Mouse (Mus musculus): Measurements from ENCODE around the gene Gm28035. TPM values are rescaled to one million over a fixed set of nuclear protein-coding genes. Genes with fewer than 3 reads are reported as not detected.

Gene Gm28035
- total RNA-seq, 1 experiment from 2014 or later = 1.4 TPM

GRCm38 (mm10) chr2:30327276-30327675 lies 86.9 kb downstream of the Gm28035 start:
- ATAC-seq (replicated peaks in 1 of 2; ENCODE audit: insufficient read depth in 1 of 2, low FRiP score in 2 of 2, low TSS enrichment in 1 of 2, low read depth in 1 of 2, poor library complexity in 2 of 2, severe bottlenecking in 2 of 2) = no peak

DNA sequence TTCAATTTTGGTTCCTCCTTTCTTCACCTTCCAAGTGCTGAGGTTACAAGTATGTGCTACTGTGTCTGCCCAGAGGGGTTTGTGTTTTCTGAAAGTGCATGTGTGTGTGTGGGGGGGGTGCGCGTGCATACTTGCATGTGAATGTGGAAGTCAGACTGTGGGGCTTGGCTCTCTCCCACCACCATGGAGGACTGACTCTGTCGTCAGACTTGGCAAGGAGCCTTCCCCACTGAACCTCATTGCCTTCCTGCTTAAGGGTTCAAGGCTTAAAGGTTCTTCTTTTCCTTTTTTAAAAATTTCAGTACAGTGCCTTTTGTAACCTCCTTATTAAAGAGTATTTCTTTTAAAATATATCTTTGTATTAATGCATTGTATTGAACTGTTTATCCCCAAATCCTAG lies 88.4 kb downstream of the Gm28035 start:
- no peak for ATAC-seq (replicated peaks in 1 of 2; ENCODE audit: insufficient read depth in 1 of 2, low FRiP score in 2 of 2, low TSS enrichment in 1 of 2, low read depth in 1 of 2, poor library complexity in 2 of 2, severe bottlenecking in 2 of 2)

Other genes starting within 250 kb of the Gm28035 start
- gene Wdr34, start 191.7 kb upstream of the Gm28035 start, total RNA-seq (2017) = 8.4 and 11.6 TPM in 2 replicates
- gene Set, start 183.2 kb upstream of the Gm28035 start, total RNA-seq (2017) = 1,010 and 1,764 TPM in 2 replicates
- 20.9 and 24.7 TPM in 2 replicates for gene Pkn3, start 162.9 kb upstream of the Gm28035 start, total RNA-seq (2017)
- 5.4 and 6.5 TPM in 2 replicates for gene Zdhhc12, start 146.9 kb upstream of the Gm28035 start, total RNA-seq (2017)
- gene Zer1, start 116.0 kb upstream of the Gm28035 start, total RNA-seq (2017) = 12.6 and 15.6 TPM in 2 replicates
- gene Tbc1d13, start 106.8 kb upstream of the Gm28035 start, total RNA-seq (2017) = 31.4 and 35.0 TPM in 2 replicates
- gene Endog, start 69.1 kb upstream of the Gm28035 start, total RNA-seq (2017) = 3.2 and 8.1 TPM in 2 replicates
- gene Spout1, start 62.1 kb upstream of the Gm28035 start, total RNA-seq (2017) = 24.7 and 42.1 TPM in 2 replicates
- 9.3 and 10.3 TPM in 2 replicates for gene Kyat1, start 34.7 kb upstream of the Gm28035 start, total RNA-seq (2017)
- 11.3 and 15.3 TPM in 2 replicates for gene Lrrc8a, start 2.9 kb upstream of the Gm28035 start, total RNA-seq (2017)
- gene Phyhd1, start 25.6 kb downstream of the Gm28035 start, total RNA-seq (2017) = 1.2 and 2.1 TPM in 2 replicates
- gene Gm28038, start 40.5 kb downstream of the Gm28035 start, total RNA-seq (2017) = not detected in 2 replicates
- gene Dolk, start 45.8 kb downstream of the Gm28035 start, total RNA-seq (2017) = 8.8 and 9.9 TPM in 2 replicates
- gene Nup188, start 45.8 kb downstream of the Gm28035 start, total RNA-seq (2017) = 18.9 and 25.4 TPM in 2 replicates
- gene Sh3glb2, start 118.8 kb downstream of the Gm28035 start, total RNA-seq (2017) = 30.4 and 41.2 TPM in 2 replicates
- gene Miga2, start 123.7 kb downstream of the Gm28035 start, total RNA-seq (2017) = 7.4 and 14.8 TPM in 2 replicates
- 7.4 and 24.5 TPM in 2 replicates for gene Dolpp1, start 151.7 kb downstream of the Gm28035 start, total RNA-seq (2017)
- gene Crat, start 175.2 kb downstream of the Gm28035 start, total RNA-seq (2017) = 7.1 and 8.9 TPM in 2 replicates
- gene Ptpa, start 175.5 kb downstream of the Gm28035 start, total RNA-seq (2017) = 60.4 and 66.6 TPM in 2 replicates
- gene Ier5l, start 233.7 kb downstream of the Gm28035 start, total RNA-seq (2017) = 0.19 and 2.4 TPM in 2 replicates